Mouse (Mus musculus): Measurements from ENCODE around the gene Gal3st3.

Gal3st3 gene

GRCm38 (mm10) chr19:5297903-5298800, at the start of gene Gal3st3:
TSS of gene Gal3st3 (plus strand) at chr19:5298331.
- DNase-seq (ENCODE audit: low read depth, low spot score), result no peak

GRCm38 (mm10) chr19:5257140-5257539, 41.0 kb upstream of the Gal3st3 start:
- DNase-seq (ENCODE audit: low read depth, low spot score), result no peak

GRCm38 (mm10) chr19:5267015-5267414, 31.1 kb upstream of the Gal3st3 start:
- DNase-seq (ENCODE audit: low read depth, low spot score), result no peak

GRCm38 (mm10) chr19:5268017-5268416, 30.1 kb upstream of the Gal3st3 start:
- no peak for DNase-seq (ENCODE audit: low read depth, low spot score)

- no peak for DNase-seq (ENCODE audit: low read depth, low spot score)
Observed at GRCm38 (mm10) chr19:5268875-5269274, 29.3 kb upstream of the Gal3st3 start.

DNA sequence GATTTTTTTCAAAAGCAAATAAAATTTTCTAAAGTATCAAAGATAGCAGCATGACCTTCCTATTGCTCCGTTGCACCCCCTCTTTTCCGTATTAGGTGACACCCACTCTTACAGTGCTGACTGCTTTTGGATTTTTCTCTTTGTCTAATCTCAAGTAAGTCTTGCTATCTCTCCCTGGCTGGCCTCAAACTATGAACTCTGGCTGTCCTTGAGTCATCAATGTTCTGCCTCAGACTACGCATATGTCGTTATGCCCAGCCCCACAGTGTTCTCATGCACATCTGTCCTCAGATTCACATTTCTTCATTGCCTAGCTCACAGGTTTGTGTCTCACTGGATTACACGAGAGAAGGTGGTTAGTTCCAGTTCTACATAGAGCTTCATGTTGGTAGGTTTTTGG, 28.7 kb upstream of the Gal3st3 start:
- no peak for DNase-seq (ENCODE audit: low read depth, low spot score)

- no peak for DNase-seq (ENCODE audit: low read depth, low spot score)
Observed at GRCm38 (mm10) chr19:5271430-5271829, 26.7 kb upstream of the Gal3st3 start.

DNA sequence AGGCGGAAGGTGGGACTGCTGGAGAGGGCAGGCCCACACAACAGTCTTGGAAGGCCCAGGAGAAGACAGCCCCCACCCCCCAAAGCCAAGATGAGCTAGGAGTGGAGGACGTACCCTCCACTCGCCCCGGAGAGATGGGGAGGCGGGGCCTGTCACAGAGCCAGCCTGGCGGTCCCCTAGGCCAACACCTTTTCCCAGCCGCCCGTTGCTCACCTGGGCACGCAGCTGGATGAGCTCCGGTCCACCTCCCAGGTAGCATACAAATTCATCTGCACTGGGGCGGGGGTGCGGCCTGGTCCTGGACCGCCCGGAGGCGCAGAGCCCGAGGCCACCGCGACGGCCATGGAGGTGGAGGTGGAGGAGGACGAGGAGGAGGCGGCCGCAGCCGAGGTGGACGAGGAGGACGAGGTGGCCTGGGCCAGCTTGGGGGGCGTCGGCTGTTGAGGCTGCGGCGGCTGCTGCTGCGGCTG, 25.8 kb upstream of the Gal3st3 start:
- DNase-seq (ENCODE audit: low read depth, low spot score), result no peak

GRCm38 (mm10) chr19:5272801-5273733, 25.1 kb upstream of the Gal3st3 start, which contains the start of gene Pacs1:
TSS of gene Pacs1 (minus strand) at chr19:5273119.
- DNase-seq (ENCODE audit: low read depth, low spot score), result peak; percentile 86

DNA sequence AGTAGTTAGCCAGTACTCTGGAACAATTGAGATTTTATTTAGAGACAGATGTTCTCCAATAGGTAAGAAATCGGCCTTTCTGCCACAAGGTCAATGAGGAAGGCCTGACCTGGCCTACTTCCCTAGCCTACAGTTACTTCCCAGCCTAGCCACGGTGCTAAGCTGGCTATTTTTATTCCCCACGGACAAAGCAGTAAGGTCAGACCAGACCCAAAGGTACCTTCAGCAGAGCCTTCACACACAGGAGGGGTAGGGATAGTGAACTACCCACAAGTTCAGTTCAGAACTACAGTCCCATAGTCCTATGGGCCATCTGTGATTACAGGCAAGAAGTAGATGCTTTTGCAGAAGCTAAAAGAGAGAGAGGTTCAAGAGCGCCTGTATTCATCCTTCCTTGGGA, 24.2 kb upstream of the Gal3st3 start:
- no peak for DNase-seq (ENCODE audit: low read depth, low spot score)

- no peak for DNase-seq (ENCODE audit: low read depth, low spot score)
Observed at GRCm38 (mm10) chr19:5274641-5275040, 23.5 kb upstream of the Gal3st3 start.

DNA sequence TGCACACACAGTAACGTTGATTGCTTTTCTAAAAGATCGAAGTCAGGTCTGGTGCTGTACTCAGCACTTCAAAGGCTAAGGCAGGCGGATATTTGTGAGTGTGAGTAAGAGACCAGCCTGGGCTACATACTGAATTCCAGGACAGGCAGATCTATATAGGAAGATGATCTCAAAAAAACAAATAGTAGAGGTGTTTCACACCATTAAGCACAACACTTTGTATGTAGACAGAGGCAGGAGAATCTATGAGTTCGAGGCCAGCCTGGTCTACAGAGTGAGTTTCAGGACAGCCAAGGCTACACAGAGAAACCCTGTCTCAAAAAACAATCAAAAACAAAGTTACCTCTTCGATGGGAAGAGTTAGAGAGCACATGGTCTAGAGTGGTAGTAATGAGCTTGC, 22.4 kb upstream of the Gal3st3 start:
- no peak for DNase-seq (ENCODE audit: low read depth, low spot score)

- DNase-seq (ENCODE audit: low read depth, low spot score), result no peak
Observed at GRCm38 (mm10) chr19:5276531-5276930, 21.6 kb upstream of the Gal3st3 start.

DNA sequence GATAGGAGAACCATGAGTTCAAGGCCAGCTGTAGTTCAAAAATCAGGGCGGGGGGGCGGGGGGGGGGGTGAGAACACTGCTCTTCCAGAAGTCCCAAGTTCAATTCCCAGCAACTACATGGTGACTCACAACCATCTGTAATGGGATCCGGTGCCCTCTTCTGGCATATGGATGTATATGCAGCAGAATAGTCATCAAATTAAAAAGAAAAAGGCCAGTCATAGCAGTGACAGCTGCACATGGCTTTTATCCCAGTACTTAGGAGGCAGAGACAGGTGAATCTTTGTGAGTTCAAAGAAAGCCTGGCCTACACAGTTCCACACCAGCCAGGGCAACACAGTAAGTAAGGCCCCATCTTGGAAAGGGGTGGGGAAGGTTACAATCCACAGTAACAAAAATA, 21.0 kb upstream of the Gal3st3 start:
- DNase-seq (ENCODE audit: low read depth, low spot score), result no peak

- no peak for DNase-seq (ENCODE audit: low read depth, low spot score)
Observed at GRCm38 (mm10) chr19:5278381-5278780, 19.8 kb upstream of the Gal3st3 start.

GRCm38 (mm10) chr19:5294972-5295735, 3.0 kb upstream of the Gal3st3 start, which contains the start of gene Sf3b2:
TSS of gene Sf3b2 (minus strand) at chr19:5295455.
- peak; percentile 99 for DNase-seq (ENCODE audit: low read depth, low spot score)

- no peak for DNase-seq (ENCODE audit: low read depth, low spot score)
Observed at GRCm38 (mm10) chr19:5295736-5296075, 2.4 kb upstream of the Gal3st3 start.

GRCm38 (mm10) chr19:5296630-5297029, 1.5 kb upstream of the Gal3st3 start:
- no peak for DNase-seq (ENCODE audit: low read depth, low spot score)

DNA sequence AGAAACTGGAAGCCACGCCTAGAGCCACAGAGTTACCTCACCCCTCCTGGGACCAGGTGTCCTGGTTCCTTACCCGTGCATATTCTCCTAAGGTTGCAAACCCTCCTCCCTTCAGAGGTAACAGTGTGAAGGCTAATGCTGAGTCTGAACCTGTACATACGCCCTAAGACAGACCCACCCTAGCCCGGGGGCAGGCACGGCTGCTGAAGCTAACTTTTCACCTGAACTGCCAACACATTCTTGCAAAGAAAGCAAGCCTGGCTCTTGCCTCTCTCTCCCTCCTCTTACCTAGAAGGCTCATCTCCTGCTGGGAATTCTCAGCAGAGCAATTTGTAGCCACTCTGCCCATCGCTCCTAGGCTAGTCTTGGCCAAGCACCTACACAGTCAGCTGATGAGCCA, 2.5 kb downstream of the Gal3st3 start:
- no peak for DNase-seq (ENCODE audit: low read depth, low spot score)

GRCm38 (mm10) chr19:5302455-5302854, 4.3 kb downstream of the Gal3st3 start:
- no peak for DNase-seq (ENCODE audit: low read depth, low spot score)

- no peak for DNase-seq (ENCODE audit: low read depth, low spot score)
Observed at GRCm38 (mm10) chr19:5306279-5306678, 8.1 kb downstream of the Gal3st3 start.
